Mouse (Mus musculus): Measurements from ENCODE around the gene Ctbp1. TPM values are rescaled to one million over a fixed set of nuclear protein-coding genes. Genes with fewer than 3 reads are reported as not detected.

The Ctbp1 gene
- total and polyA plus RNA-seq, 2 experiments from 2014 or later: 388 to 478 TPM

- H3K4me3 ChIP-seq (ENCODE audit: low read depth, low read length): peak overlapping the region; percentile 90
- H3K27me3 ChIP-seq (ENCODE audit: insufficient read depth, low read length): no peaks in the 10 kb centered on the region
- peak overlapping the region; percentile 97 for H3K9ac ChIP-seq
- WGBS: 75% methylated on average over 7 of the region's 7 CpGs
- peaks cover 20% of the 10 kb centered on the region for H3K36me3 ChIP-seq (ENCODE audit: insufficient read depth)
- peak overlapping the region; percentile 100 for H3K27ac ChIP-seq (ENCODE audit: low read depth, low read length)
- H3K9me3 ChIP-seq (ENCODE audit: low read length): no peaks in the 10 kb centered on the region
- no peak for DNase-seq
- no peak for TF ChIP-seq CTCF (IDR thresholded peaks at IDR 0.05; ENCODE audit: low read depth)
- H3K4me1 ChIP-seq (ENCODE audit: insufficient read depth): peaks cover 16% of the 10 kb centered on the region
- no peak for ATAC-seq
- H3K4me2 ChIP-seq (ENCODE audit: low read depth): peak overlapping the region; percentile 74
Observed at GRCm38 (mm10) chr5:33272845-33273776, 1.7 kb downstream of the Ctbp1 start.

- no peak for TF ChIP-seq CTCF (IDR thresholded peaks at IDR 0.05; ENCODE audit: low read depth)
- DNase-seq (no peak), ATAC-seq (no peak)
- no peak overlapping the region for H3K4me3 ChIP-seq (ENCODE audit: low read depth, low read length)
- no peaks in the 10 kb centered on the region for H3K9me3 ChIP-seq (ENCODE audit: low read length)
- no peak overlapping the region for H3K4me2 ChIP-seq (ENCODE audit: low read depth)
- no peak overlapping the region for H3K9ac ChIP-seq
- H3K36me3 ChIP-seq (ENCODE audit: insufficient read depth): peaks cover 28% of the 10 kb centered on the region
- H3K27me3 ChIP-seq (ENCODE audit: insufficient read depth, low read length): no peaks in the 10 kb centered on the region
- H3K27ac ChIP-seq (ENCODE audit: low read depth, low read length): no peak overlapping the region
- 81% methylated on average over 7 of the region's 7 CpGs for WGBS
- peaks cover 16% of the 10 kb centered on the region for H3K4me1 ChIP-seq (ENCODE audit: insufficient read depth)
Observed at GRCm38 (mm10) chr5:33272146-33272545, 2.6 kb downstream of the Ctbp1 start.

DNA sequence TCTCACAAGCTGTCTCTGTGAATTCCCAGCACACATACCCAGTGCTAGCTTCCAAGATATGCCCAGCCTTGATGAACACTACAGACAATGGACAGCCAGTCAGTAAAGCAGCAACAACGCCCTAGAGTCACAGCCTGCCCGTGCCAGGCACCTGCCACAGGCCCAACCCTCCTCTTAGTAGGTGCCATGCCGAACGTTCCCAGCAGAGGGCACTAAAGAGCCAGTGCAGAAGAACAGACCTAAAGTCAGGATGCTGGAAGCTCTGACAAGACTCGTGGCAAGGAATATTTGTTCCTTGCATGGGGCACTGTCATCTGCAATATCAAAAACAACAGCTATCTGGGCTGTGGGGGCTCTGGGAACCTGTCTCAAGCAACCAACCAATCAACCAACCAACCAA, 4.2 kb downstream of the Ctbp1 start:
- H3K27ac ChIP-seq (ENCODE audit: low read depth, low read length): no peak overlapping the region
- DNase-seq (peak; percentile 83), ATAC-seq (no peak)
- no peak overlapping the region for H3K4me3 ChIP-seq (ENCODE audit: low read depth, low read length)
- H3K36me3 ChIP-seq (ENCODE audit: insufficient read depth): peaks cover 44% of the 10 kb centered on the region
- no peaks in the 10 kb centered on the region for H3K9me3 ChIP-seq (ENCODE audit: low read length)
- peak; percentile 96 for TF ChIP-seq CTCF (IDR thresholded peaks at IDR 0.05; ENCODE audit: low read depth)
- WGBS: 6% methylated on average over 5 of the region's 5 CpGs
- no peaks in the 10 kb centered on the region for H3K27me3 ChIP-seq (ENCODE audit: insufficient read depth, low read length)
- H3K9ac ChIP-seq: no peak overlapping the region
- no peak overlapping the region for H3K4me2 ChIP-seq (ENCODE audit: low read depth)
- peaks cover 16% of the 10 kb centered on the region for H3K4me1 ChIP-seq (ENCODE audit: insufficient read depth)

DNA sequence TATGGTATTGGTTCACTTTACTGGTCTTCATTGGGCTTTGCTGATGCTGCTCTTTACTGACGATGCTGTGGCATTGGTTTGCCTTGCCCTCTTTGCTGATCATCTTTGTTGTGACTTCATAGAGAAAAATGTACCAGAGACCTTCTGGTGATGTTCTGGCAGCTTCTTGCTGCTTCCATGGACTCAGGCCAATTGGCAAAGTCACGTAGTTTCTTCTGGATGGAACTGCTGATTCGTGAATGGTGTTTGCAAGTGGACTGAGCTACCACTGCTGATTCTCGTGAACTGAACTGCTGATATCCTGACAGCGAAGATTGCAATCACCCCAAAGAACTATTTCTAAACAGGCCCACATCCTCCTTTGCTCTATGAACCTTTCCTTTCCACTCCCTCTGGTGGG, 20.4 kb downstream of the Ctbp1 start:
- no peak for ATAC-seq
- TF ChIP-seq CTCF (IDR thresholded peaks at IDR 0.05; ENCODE audit: low read depth): no peak
- 64% methylated on average over 5 of the region's 5 CpGs for WGBS

GRCm38 (mm10) chr5:33248186-33248585, 26.6 kb downstream of the Ctbp1 start:
- Histone ChIP-seq H3K36me3 (ENCODE audit: insufficient read depth) (peaks cover 85% of the 10 kb centered on the region), H3K4me2 (ENCODE audit: low read depth) (no peak overlapping the region), H3K9me3 (ENCODE audit: low read length) (no peaks in the 10 kb centered on the region), H3K9ac (no peak overlapping the region), H3K27me3 (ENCODE audit: insufficient read depth, low read length) (no peaks in the 10 kb centered on the region), H3K4me3 (ENCODE audit: low read depth, low read length) (no peak overlapping the region), H3K4me1 (ENCODE audit: insufficient read depth) (no peaks in the 10 kb centered on the region), H3K27ac (ENCODE audit: low read depth, low read length) (no peak overlapping the region)
- ATAC-seq (no peak), DNase-seq (no peak)
- 87% methylated on average over 12 of the region's 12 CpGs for WGBS
- no peak for TF ChIP-seq CTCF (IDR thresholded peaks at IDR 0.05; ENCODE audit: low read depth)

More for the DNA sequence above, 20.4 kb downstream of the Ctbp1 start:
- Histone ChIP-seq H3K27ac (ENCODE audit: low read depth, low read length) (no peak overlapping the region), H3K4me1 (ENCODE audit: insufficient read depth) (no peaks in the 10 kb centered on the region), H3K9ac (no peak overlapping the region), H3K4me3 (ENCODE audit: low read depth, low read length) (no peak overlapping the region), H3K4me2 (ENCODE audit: low read depth) (no peak overlapping the region), H3K36me3 (ENCODE audit: insufficient read depth) (peaks cover 98% of the 10 kb centered on the region), H3K27me3 (ENCODE audit: insufficient read depth, low read length) (no peaks in the 10 kb centered on the region), H3K9me3 (ENCODE audit: low read length) (no peaks in the 10 kb centered on the region)
- DNase-seq: no peak

DNA sequence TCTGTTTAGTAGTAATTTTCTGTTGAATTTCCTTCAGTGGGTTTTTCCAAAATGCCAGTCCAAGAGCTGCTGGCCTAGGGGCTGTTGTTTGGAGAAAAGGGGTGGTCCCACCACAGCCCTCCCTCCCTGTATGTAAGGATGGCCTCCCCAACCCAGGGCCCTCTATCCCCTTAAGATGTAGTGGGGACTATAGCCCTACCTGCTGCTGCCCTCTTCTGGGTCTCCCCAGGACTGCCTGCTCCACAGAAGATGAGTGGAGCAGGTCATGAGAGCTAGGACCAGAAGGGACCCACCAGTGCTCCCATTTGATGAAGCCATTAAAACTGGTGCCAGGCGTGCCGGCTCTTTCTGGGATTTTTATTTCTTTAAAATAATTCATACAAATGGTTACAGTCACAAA, 27.4 kb downstream of the Ctbp1 start:
- ATAC-seq (peak; percentile 40; the same call in 1 of the 2 replicates), DNase-seq (no peak)
- H3K4me1 ChIP-seq (ENCODE audit: insufficient read depth): no peaks in the 10 kb centered on the region
- TF ChIP-seq CTCF (IDR thresholded peaks at IDR 0.05; ENCODE audit: low read depth): peak; percentile 53
- peaks cover 86% of the 10 kb centered on the region for H3K36me3 ChIP-seq (ENCODE audit: insufficient read depth)
- no peaks in the 10 kb centered on the region for H3K27me3 ChIP-seq (ENCODE audit: insufficient read depth, low read length)
- H3K27ac ChIP-seq (ENCODE audit: low read depth, low read length): no peak overlapping the region
- H3K9ac ChIP-seq: no peak overlapping the region
- H3K4me3 ChIP-seq (ENCODE audit: low read depth, low read length): no peak overlapping the region
- H3K4me2 ChIP-seq (ENCODE audit: low read depth): no peak overlapping the region
- H3K9me3 ChIP-seq (ENCODE audit: low read length): no peaks in the 10 kb centered on the region
- WGBS: 82% methylated on average over 2 of the region's 2 CpGs

DNA sequence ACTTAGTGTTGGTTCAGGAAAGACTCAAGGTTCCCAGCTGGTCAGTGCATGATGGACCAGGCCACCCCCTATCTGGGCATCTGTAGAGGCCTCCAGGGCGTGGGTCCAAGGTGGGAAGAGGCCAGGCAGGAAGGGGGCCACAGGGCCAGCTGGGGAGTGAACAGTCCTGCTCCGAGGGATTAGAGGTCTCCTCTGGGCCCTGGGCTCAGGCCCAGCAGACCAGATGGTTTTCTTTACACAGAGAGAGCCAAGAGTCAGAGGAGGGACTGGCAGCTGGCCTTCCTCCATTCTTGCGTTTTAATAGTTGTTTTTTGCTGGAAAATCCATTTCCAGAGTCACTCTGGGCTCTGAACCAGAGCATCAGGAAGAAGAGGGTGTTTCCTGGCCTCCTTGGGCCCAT, 29.1 kb downstream of the Ctbp1 start:
- peaks cover 77% of the 10 kb centered on the region for H3K36me3 ChIP-seq (ENCODE audit: insufficient read depth)
- H3K4me3 ChIP-seq (ENCODE audit: low read depth, low read length): no peak overlapping the region
- no peak for TF ChIP-seq CTCF (IDR thresholded peaks at IDR 0.05; ENCODE audit: low read depth)
- H3K9me3 ChIP-seq (ENCODE audit: low read length): no peaks in the 10 kb centered on the region
- ATAC-seq: peak; percentile 53
- WGBS: 53% methylated on average over 3 of the region's 3 CpGs
- H3K4me2 ChIP-seq (ENCODE audit: low read depth): no peak overlapping the region
- H3K27ac ChIP-seq (ENCODE audit: low read depth, low read length): no peak overlapping the region
- peak; percentile 29 for DNase-seq
- H3K4me1 ChIP-seq (ENCODE audit: insufficient read depth): no peaks in the 10 kb centered on the region
- H3K9ac ChIP-seq: no peak overlapping the region
- no peaks in the 10 kb centered on the region for H3K27me3 ChIP-seq (ENCODE audit: insufficient read depth, low read length)
